Mouse (Mus musculus): ENCODE measurements around the gene Sumo3.

Sumo3 gene

DNA sequence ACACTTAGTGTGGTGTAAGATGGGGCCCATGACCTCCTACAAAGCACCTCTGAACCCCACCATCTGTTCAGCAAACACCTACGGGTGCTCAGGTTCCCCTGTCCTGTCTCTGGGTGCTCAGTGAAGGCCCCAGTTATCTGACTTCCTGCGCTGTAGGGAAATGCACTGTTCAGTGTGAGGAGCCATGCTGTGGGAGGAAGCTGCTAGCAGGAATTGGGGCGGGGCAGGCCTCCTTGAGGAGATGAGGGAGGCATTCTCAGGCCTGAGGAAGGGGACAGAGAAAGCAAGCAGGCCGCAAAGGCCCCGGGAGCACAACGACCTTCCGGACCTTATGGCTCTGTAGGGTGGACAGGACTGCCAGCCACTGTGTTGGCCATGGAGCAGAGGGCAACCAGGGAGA, 16.8 kb upstream of the Sumo3 start:
- no peak for DNase-seq (ENCODE audit: low read depth, low spot score)

- DNase-seq (ENCODE audit: low read depth, low spot score), result no peak
Measured at GRCm38 (mm10) chr10:77589749-77590148, 16.1 kb upstream of the Sumo3 start.

- no peak for DNase-seq (ENCODE audit: low read depth, low spot score)
Measured at GRCm38 (mm10) chr10:77590812-77591211, 15.1 kb upstream of the Sumo3 start.

DNA sequence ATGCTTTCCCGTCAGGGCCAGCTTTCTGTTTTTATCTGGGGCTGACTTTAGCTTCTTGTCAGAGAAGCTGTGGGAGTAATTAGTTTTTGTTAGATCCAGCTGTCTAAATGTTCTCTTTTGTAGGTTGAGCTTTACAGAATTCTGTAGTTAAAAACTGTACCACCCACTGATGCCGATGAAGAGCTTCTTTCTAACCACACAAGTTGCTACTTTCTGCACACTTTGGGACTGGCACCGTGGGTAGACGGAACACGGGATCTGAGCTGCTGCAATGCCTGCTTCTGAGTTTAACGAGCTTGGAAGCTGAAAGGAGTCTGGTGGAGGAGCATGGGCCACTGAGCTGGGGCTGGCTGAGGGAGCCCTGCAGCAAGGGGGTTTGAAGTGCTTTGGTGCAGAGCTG, 14.4 kb upstream of the Sumo3 start:
- no peak for DNase-seq (ENCODE audit: low read depth, low spot score)

DNA sequence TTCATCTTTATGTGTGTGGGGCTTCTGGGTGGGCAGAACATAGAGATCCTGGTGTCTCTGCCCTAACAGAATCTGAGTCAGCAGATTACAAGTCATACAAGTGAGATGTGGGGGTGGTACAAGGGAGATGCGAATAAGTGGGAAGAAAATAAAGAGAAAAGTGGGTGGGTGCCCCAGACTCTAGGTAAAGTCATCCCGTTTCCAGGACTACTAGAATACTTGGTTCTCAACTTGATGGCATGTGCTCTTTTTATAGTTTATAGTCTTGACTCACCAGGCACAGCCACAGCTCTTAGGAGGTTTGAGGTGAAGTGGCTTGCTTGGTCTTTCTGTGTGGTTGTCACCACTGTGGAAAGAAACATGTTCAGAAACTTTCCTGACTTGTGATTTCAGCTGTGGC, 9.8 kb upstream of the Sumo3 start:
- no peak for DNase-seq (ENCODE audit: low read depth, low spot score)

DNA sequence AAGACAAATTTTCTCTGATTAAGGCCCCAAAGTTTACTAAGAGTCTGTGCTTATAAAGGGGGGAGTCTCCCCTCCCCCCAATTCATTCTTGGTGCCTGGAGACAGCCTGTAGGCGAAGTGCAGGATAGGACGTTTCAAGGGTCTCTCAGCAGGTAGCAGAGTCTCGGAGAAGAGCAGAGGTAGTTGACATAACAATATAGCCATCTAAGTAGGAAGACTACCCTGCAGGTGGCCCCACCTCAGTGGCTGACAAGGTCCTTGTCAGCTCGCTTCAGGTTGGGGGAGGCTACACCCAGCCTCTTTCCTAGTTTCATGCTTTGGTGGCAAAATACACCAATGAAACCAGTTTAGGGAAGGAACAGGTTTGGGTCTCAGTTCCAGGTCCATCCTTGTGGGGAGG, 2.9 kb upstream of the Sumo3 start:
- DNase-seq (ENCODE audit: low read depth, low spot score), result no peak

- no peak for DNase-seq (ENCODE audit: low read depth, low spot score)
Measured at GRCm38 (mm10) chr10:77604111-77604510, 1.8 kb upstream of the Sumo3 start.

DNA sequence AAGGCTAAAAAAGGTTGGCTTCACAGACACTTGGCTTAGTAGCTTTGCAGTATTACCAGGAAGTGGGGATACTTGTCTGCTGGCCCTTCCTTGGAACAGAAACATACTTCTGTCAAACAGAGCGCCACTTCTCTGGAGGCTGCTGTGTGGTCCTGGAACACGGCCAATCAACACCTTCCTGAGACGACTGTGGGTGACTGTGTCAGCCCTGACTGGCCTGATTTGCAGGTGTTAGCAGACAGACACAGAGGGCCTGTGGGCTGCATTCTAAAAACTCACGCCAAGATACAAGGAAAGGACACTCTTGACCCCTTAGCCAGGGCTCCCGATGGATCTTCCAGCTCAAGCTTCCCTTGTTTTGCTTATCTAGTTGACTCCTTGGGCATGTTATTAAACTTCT, 939 bp upstream of the Sumo3 start:
- DNase-seq (ENCODE audit: low read depth, low spot score), result no peak

DNA sequence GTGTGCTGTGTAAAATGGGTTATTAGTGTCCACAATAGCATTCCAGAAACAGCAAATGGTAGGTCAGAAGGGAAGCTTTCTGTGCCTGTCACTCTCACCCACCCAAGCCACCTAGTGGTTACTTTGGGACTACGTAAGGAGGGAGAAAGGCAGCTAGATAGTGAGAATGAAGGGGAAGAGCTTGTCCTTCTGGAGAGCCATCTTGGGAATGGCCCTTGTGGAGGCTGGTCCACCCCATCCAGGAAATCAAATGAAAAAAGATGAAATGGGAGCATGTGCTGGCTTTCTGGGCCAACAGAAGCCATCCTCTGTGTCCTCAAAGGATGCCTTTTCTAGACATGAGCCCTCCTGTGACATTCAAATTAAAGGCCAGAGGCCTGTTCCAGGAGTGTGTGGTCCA, 529 bp upstream of the Sumo3 start:
- DNase-seq (ENCODE audit: low read depth, low spot score), result no peak

- no peak for DNase-seq (ENCODE audit: low read depth, low spot score)
Measured at GRCm38 (mm10) chr10:77606855-77607254, 958 bp downstream of the Sumo3 start.

DNA sequence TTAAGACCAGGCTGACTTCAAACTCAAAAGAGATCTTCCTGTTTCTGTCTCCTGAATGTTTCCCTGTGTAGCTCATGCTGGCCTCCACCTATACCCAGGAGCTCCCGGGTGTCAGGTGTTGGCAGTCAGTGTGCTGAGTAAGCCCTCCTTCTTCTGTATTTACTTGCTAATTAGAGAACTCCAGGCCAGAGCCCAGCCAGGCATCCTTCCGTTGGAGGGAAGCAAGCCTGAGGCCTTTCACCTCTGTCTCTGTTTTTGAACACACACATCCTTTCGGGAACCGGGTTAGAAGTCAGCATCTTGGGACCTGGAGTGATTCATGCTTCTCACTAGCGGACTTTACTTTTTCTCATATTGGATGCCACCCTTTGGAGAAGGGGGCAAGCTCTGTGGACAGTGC, 1.5 kb downstream of the Sumo3 start:
- DNase-seq (ENCODE audit: low read depth, low spot score), result no peak

DNA sequence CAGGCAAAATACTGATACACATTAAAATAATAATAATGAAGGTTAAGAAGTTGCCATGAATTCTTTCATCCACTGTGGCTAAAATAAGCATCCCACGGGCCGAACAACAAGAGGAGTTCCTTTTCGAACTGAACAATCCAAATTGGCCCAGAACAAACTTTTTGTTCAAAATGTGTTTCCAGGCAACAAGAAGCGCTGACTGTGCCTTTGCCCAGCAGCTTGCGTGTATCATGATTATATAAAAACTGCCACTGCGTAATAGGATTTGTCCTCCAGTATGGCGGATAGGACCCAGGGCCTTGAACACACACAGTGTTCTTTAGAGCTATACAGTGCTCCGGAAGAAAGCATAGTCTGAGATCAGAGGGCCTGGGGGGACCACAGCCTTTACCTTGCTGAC, 2.7 kb downstream of the Sumo3 start:
- DNase-seq (ENCODE audit: low read depth, low spot score), result no peak

DNA sequence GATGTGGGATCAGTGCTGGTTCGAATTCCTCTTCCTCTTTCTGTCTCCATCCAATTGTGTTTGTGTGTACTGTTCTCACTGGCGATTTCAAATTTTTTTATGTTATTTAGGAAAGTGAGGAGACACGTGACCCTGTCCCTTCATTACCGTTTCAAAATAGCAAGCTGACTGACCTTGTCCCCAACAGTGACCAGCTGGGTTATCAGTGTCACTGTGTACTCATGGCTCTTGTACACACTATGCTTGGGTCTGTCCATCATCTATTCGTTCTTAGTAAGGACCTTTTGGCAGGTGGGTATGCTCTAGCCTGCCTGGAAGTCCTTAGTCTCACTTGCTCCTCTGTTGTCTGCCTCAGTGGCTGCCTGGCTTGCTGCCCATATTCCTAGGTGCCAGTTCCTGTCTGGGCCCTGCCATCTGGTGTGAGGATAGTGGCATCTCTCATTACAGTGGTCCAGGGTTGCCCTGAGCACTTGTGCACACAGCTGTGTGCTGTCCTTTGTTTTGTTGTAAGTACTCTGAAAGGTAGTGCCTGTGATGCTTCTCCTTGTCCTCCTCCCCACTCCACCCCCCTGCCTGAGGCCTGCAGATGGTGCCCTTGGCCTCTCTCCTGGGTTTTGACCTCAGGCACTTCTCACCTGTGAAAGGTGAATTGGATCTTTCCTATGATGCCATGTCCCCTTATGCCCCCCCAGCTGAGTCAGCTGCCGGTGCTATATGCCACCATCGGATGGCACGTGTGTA, 4.5 kb downstream of the Sumo3 start:
- no peak for DNase-seq (ENCODE audit: low read depth, low spot score)

DNA sequence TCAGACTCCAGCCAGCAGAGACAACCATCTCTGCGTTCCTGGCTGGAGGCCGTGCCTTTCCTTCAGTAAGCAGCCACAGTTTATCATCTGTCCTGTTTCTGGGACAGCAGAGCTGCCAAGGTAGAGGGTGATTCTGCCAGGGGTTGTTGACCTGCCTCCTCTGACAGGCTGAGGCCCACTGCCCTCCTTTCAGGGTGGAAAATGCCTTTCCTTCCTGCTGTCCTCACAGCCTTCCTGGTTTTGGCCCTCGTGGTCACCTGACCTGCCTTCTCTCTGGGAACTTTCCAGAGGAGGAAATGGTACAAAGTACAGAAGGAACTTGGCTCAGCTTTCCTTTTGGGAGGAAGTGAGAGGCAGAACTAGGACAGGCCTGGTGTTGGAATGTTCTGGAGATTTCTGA, 7.5 kb downstream of the Sumo3 start:
- peak; percentile 77 for DNase-seq (ENCODE audit: low read depth, low spot score)

DNA sequence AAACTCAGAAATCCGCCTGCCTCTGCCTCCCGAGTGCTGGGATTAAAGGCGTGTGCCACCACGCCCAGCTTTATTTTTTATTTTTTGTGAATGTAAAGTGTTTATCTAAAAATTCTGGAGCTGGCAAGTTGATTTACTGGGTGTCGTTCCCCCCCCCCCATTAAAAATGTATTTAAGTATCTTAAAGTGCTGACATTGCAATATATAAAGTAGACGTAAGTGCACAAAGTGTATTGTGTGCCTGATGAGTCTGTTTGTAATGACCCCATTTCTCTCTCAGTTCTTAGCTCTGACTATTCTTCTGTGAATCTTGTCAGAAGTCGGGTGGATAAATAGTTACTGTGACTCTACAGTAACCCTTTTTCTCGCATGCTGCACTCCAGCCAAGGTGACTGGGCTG, 9.8 kb downstream of the Sumo3 start:
- DNase-seq (ENCODE audit: low read depth, low spot score), result no peak

DNA sequence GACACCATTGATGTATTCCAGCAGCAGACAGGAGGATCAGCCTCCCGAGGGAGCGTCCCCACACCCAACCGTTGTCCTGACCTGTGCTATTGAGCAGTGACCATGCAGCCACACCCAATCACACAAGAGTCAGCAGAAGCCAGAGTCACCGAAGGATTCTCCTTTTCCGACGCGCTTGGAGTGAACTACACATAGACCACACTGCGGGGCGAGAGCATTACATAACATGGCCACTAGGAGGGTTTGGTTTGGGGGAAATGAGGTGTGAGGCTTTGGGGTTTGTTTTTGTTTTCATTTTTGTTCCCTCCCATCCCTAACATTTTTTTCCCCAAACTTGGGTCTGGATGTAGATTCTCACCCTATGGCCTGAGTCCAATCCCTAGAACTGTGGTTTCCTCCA, 10.3 kb downstream of the Sumo3 start:
- DNase-seq (ENCODE audit: low read depth, low spot score), result no peak

DNA sequence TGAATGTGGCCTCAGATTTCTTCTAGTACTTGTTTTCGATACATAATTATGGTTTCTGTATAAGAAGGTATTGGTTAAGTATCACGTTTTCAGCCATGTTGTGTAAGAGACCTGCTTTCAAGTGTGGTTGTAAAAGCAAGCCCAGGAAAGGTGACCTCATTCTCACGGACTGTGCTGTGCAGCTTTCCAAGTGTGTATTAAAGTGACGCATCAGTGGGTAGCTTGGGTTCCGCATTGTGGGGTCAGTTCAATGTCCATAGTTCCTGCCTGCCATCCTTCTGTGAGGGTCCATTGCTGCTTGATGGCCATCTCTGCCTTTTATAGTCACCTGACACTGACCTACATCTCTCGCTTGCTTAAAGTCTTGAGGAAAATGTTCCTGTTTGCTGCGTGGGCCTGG, 11.0 kb downstream of the Sumo3 start:
- DNase-seq (ENCODE audit: low read depth, low spot score), result no peak

DNA sequence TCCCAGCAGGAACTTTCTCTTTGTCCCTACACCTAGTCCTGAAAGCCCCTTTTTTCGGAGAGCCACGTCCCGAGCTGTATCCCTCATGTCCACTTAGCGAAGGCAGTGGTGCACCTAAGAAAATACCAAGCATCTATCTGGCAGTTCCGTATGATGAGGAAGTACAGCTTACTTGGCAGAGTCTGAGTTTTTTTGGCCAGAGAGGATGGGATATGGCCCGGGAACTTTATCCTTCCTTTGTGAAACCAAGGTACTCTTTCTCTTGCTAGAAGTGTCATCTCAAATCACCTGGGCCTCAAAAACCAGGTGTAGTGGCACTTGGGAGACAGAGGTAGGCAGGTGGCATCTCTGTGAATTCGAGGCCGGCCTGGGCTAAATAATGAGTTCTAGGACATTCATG, 15.6 kb downstream of the Sumo3 start:
- no peak for DNase-seq (ENCODE audit: low read depth, low spot score)

GRCm38 (mm10) chr10:77622055-77622988, 16.4 kb downstream of the Sumo3 start, which contains the start of gene Ube2g2:
Ube2g2 (plus strand) TSS chr10:77622275.
- peak; percentile 88 for DNase-seq (ENCODE audit: low read depth, low spot score)

DNA sequence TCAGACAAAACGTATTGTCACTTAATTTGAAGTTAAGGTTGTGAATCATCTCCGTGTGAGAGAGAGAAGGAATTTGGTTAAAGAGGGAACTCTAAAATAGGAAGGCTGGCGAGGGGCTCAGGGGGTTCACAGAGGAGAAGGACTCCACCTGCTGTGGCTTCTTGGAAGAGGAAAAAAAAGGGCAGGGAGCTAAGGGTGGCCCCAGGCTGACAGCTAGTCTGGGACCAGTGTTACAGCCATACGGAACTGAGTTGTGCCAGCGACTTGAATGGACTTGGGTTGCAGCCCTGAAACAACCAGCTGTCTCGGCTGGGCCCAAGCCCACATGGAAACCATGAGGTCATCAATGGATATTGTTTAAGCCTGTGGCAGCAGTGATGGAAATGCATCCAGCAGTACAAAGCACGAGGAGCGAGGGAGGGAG, 17.2 kb downstream of the Sumo3 start:
- peak; percentile 82 for DNase-seq (ENCODE audit: low read depth, low spot score)

DNA sequence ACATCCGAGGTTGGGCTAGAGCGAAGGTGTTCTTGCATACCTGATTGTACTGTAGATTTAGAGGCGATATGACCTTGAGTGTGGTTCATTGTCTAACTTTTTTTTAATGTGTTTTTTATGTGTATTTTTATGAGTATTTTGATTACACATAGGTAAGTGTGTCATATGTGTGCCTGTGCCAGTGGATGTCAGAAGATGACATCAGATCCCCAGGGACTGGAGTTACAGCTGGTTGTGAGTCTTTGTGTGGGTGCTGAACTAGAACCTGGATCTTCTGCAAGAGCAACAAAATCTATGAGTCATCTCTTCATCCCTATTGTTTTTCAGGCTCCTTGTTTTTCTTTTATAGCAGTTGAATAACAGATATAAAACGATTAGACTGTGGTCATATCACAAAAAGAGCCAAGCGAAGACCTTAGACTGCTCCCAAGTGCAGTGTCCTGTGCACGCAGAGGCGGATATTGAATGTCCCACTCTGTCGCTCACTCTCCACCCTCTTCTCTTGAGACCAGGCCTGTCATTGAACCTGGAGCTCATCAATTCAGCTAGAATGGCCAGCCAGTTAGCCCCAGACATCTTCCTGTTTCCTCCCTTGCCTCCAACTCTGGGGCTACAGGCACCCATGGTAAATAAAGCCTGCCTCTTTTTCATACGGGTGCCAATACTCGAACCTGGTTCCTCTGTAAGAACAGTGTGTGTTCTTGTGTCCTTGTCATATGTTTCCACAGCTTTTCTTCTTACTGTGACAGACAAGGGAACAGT, 17.9 kb downstream of the Sumo3 start:
- DNase-seq (ENCODE audit: low read depth, low spot score), result no peak

GRCm38 (mm10) chr10:77624570-77624995, 18.7 kb downstream of the Sumo3 start:
- DNase-seq (ENCODE audit: low read depth, low spot score), result peak; percentile 78

All from skeletal muscle tissue, adult 2 months (tissue).